In genomic region chr9:111311843-111312441, GRCm38 (mm10) we compare ENCODE assay signal across 8 mouse cellular contexts. TPM values are rescaled to one million over a fixed set of nuclear protein-coding genes. Genes with fewer than 3 reads are reported as not detected.
A peak's percentile ranks its signal among the peaks of the same experiment; 100 is the strongest.
DNase-seq lines count a peak whose midpoint lies in the region; ATAC-seq and TF ChIP-seq lines count a peak whose summit lies in the region.

No protein-coding gene starts in this region.

- H3K36me3 ChIP-seq in heart, embryonic 12.5 days: no peaks in the 10 kb centered on the region
- H3K36me3 ChIP-seq in ES-E14 (ENCODE audit: control insufficient read depth, insufficient read depth, low read length, poor library complexity, severe bottlenecking): no peaks in the 10 kb centered on the region
- H3K36me3 ChIP-seq in forebrain, embryonic 10.5 days (replicated peaks): no peaks in the 10 kb centered on the region
- no peaks in the 10 kb centered on the region for H3K36me3 ChIP-seq in liver, embryonic 12.5 days
- no peaks in the 10 kb centered on the region for H3K36me3 ChIP-seq in stomach, postnatal 0 days (ENCODE audit: control insufficient read depth, insufficient read depth, low read length)

- WGBS in heart, embryonic 12.5 days: 1% methylated on average over 77 of the region's 98 CpGs
- WGBS in forebrain, embryonic 10.5 days: 2% methylated on average over 81 of the region's 98 CpGs
- 4% methylated on average over 68 of the region's 98 CpGs for WGBS in liver, embryonic 12.5 days (ENCODE audit: insufficient replicate concordance)
- 2% methylated on average over 26 of the region's 98 CpGs for WGBS in stomach, postnatal 0 days

- H3K9me3 ChIP-seq in heart, embryonic 12.5 days (replicated peaks): no peaks in the 10 kb centered on the region
- H3K9me3 ChIP-seq in ES-E14 (ENCODE audit: control insufficient read depth, insufficient read depth, low read depth, low read length): no peaks in the 10 kb centered on the region
- peaks cover 15% of the 10 kb centered on the region for H3K9me3 ChIP-seq in forebrain, embryonic 10.5 days
- 0 out of 2 replicates have a peak, but pooled peaks cover 4% of the 10 kb centered on the region for H3K9me3 ChIP-seq in liver, embryonic 12.5 days (replicated peaks)
- no peaks in the 10 kb centered on the region for H3K9me3 ChIP-seq in stomach, postnatal 0 days (ENCODE audit: control insufficient read depth, low read length)

- H3K4me2 ChIP-seq in heart, embryonic 12.5 days: peak overlapping the region; percentile 96
- peak overlapping the region; percentile 66 for H3K4me2 ChIP-seq in liver, embryonic 12.5 days
- peak overlapping the region; percentile 70 for H3K4me2 ChIP-seq in stomach, postnatal 0 days (replicated peaks; ENCODE audit: low read depth)

- no peak for TF ChIP-seq EP300 in stomach, postnatal 0 days (optimal IDR thresholded peaks at IDR 0.05)

- H3K4me3 ChIP-seq in heart, embryonic 12.5 days: peak overlapping the region; percentile 59
- peak overlapping the region; percentile 51 to 80; a peak in 3 of 4 replicates for H3K4me3 ChIP-seq in ES-E14 (ENCODE audit: insufficient read depth in 1 of 2, low read depth in 1 of 2, low read length in 2 of 2, poor library complexity in 1 of 2, severe bottlenecking in 1 of 2)
- H3K4me3 ChIP-seq in forebrain, embryonic 10.5 days: peak overlapping the region; percentile 56
- H3K4me3 ChIP-seq in liver, embryonic 12.5 days: peak overlapping the region; percentile 39
- H3K4me3 ChIP-seq in stomach, postnatal 0 days (ENCODE audit: low read depth, low read length): peak overlapping the region; percentile 44

- peaks cover 15% of the 10 kb centered on the region for H3K4me1 ChIP-seq in heart, embryonic 12.5 days (replicated peaks)
- peaks cover 0 to 2% of the 10 kb centered on the region in 2 experiments; a peak in 2 of 4 replicates for H3K4me1 ChIP-seq in ES-E14 (ENCODE audit: control insufficient read depth in 2 of 2, insufficient read depth in 2 of 2, low read length in 2 of 2, poor library complexity in 1 of 2)
- peaks cover 18% of the 10 kb centered on the region for H3K4me1 ChIP-seq in forebrain, embryonic 10.5 days
- H3K4me1 ChIP-seq in liver, embryonic 12.5 days: peaks cover 11% of the 10 kb centered on the region; the same call in 1 of the 2 replicates
- peaks cover 4% of the 10 kb centered on the region for H3K4me1 ChIP-seq in stomach, postnatal 0 days (replicated peaks; ENCODE audit: control insufficient read depth, insufficient read depth)

- intact Hi-C loops in heart, postnatal 36 days (cut with DNase I): no loop called here

- no peak for DNase-seq in heart, postnatal 36 days
- no peak for DNase-seq in ES-E14 (ENCODE audit: low read depth, low spot score)
- DNase-seq in forebrain, embryonic 10.5 days (ENCODE audit: extremely low spot score, low spot score): no peak
- DNase-seq in stomach, postnatal 0 days (ENCODE audit: low spot score): no peak
- no peak for DNase-seq in ovary, postnatal 36 days (ENCODE audit: low spot score)
- no peak for DNase-seq in thymus, postnatal 0 days (ENCODE audit: low spot score)

- ATAC-seq in heart, embryonic 12.5 days (ENCODE audit: insufficient number of reproducible peaks, low FRiP score): no peak; the same call in 1 of the 2 replicates
- ATAC-seq in liver, embryonic 12.5 days: no peak
- 0 out of 2 replicates have a peak, but pooled peaks have one; percentile 21 for ATAC-seq in stomach, postnatal 0 days (ENCODE audit: low FRiP score, low TSS enrichment)

- H3K27ac ChIP-seq in heart, embryonic 12.5 days (ENCODE audit: poor library complexity, severe bottlenecking): no peak overlapping the region
- no peak overlapping the region for H3K27ac ChIP-seq in ES-E14 (ENCODE audit: insufficient read depth, low read depth, low read length, poor library complexity, severe bottlenecking)
- H3K27ac ChIP-seq in forebrain, embryonic 10.5 days: peak overlapping the region; percentile 54; the same call in 1 of the 2 replicates
- H3K27ac ChIP-seq in liver, embryonic 12.5 days: no peak overlapping the region
- H3K27ac ChIP-seq in stomach, postnatal 0 days (replicated peaks): no peak overlapping the region

- peaks cover 54% of the 10 kb centered on the region for H3K27me3 ChIP-seq in heart, embryonic 12.5 days (replicated peaks)
- peaks cover 65% of the 10 kb centered on the region for H3K27me3 ChIP-seq in forebrain, embryonic 10.5 days (ENCODE audit: poor library complexity, severe bottlenecking)
- H3K27me3 ChIP-seq in liver, embryonic 12.5 days (replicated peaks): peaks cover 65% of the 10 kb centered on the region
- H3K27me3 ChIP-seq in stomach, postnatal 0 days (ENCODE audit: control insufficient read depth, insufficient read depth, low read length): peaks cover 13% of the 10 kb centered on the region; the same call in 1 of the 2 replicates

- no peak for TF ChIP-seq CTCF in stomach, postnatal 0 days (IDR thresholded peaks at IDR 0.05; ENCODE audit: low read depth)

- in situ Hi-C loops in ES-E14 (cut with MboI; ENCODE audit: low sequenced_read_pairs in 2 of 2, unreplicated experiment in 2 of 2): no loop called here

- peak overlapping the region; percentile 57; the same call in 1 of the 2 replicates for H3K9ac ChIP-seq in heart, embryonic 12.5 days
- H3K9ac ChIP-seq in ES-E14 (ENCODE audit: insufficient read depth, low read depth, low read length, poor library complexity, severe bottlenecking): peak overlapping the region; percentile 69
- H3K9ac ChIP-seq in liver, embryonic 12.5 days: no peak overlapping the region
- H3K9ac ChIP-seq in stomach, postnatal 0 days (ENCODE audit: low read length): peak overlapping the region; percentile 45

TF ChIP-seq in ES-E14, 5 proteins besides CTCF, POLR2A, EP300 and RAD21:
- no peak for TF ChIP-seq HCFC1 (IDR thresholded peaks at IDR 0.05; ENCODE audit: borderline replicate concordance, insufficient read depth, low read length)
- TF ChIP-seq ZC3H11A (IDR thresholded peaks at IDR 0.05; ENCODE audit: borderline replicate concordance, low read depth, low read length): no peak
- no peak for TF ChIP-seq CHD2 (IDR thresholded peaks at IDR 0.05; ENCODE audit: low read depth, low read length)
- TF ChIP-seq MAFK (IDR thresholded peaks at IDR 0.05; ENCODE audit: insufficient read depth, low read depth, low read length): no peak
- no peak for TF ChIP-seq ZNF384 (IDR thresholded peaks at IDR 0.05; ENCODE audit: low read depth, low read length)

RNA-seq across cellular contexts. Expression of gene Trank1, which starts 0.4 kb away (rescaled TPM):
- 0.03 and 0.27 TPM in 2 replicates for polyA plus RNA-seq in heart, embryonic 12.5 days (2016; fragmentation: Nextera tagmentation; extraction: Ambion mirVana)
- total RNA-seq in heart, postnatal 36 days (2021): not detected
- 0.76 and 0.95 TPM in 2 replicates for total RNA-seq in ES-E14 (2012; rRNA removed)
- polyA plus RNA-seq in forebrain, embryonic 10.5 days (2016; fragmentation: Nextera tagmentation; extraction: Ambion mirVana): 0.15 and 0.20 TPM in 2 replicates
- polyA plus RNA-seq in liver, embryonic 12.5 days (2016; fragmentation: Nextera tagmentation; extraction: Ambion mirVana): not detected in 2 replicates
- polyA plus RNA-seq in stomach, postnatal 0 days (2015; fragmentation: Nextera tagmentation; extraction: Ambion mirVana): 0.13 and 0.16 TPM in 2 replicates
- polyA plus RNA-seq in thymus, postnatal 0 days (2015; fragmentation: Nextera tagmentation; extraction: Ambion mirVana): 0.04 and 0.05 TPM in 2 replicates

RNA-seq across cellular contexts. Expression of gene Epm2aip1, which starts 40.2 kb away (rescaled TPM):
- 32.8 and 34.3 TPM in 2 replicates for polyA plus RNA-seq in heart, embryonic 12.5 days (2016; fragmentation: Nextera tagmentation; extraction: Ambion mirVana)
- 10 to 100 TPM; 17.1 to 25.1 TPM for total RNA-seq in heart, postnatal 36 days (2021)
- total RNA-seq in ES-E14 (2012; rRNA removed): 9.4 and 9.6 TPM in 2 replicates
- 28.0 and 29.7 TPM in 2 replicates for polyA plus RNA-seq in forebrain, embryonic 10.5 days (2016; fragmentation: Nextera tagmentation; extraction: Ambion mirVana)
- 11.2 and 11.7 TPM in 2 replicates for polyA plus RNA-seq in liver, embryonic 12.5 days (2016; fragmentation: Nextera tagmentation; extraction: Ambion mirVana)
- 7.7 and 8.0 TPM in 2 replicates for polyA plus RNA-seq in stomach, postnatal 0 days (2015; fragmentation: Nextera tagmentation; extraction: Ambion mirVana)
- 19.9 and 22.8 TPM in 2 replicates for polyA plus RNA-seq in thymus, postnatal 0 days (2015; fragmentation: Nextera tagmentation; extraction: Ambion mirVana)

RNA-seq across cellular contexts. Expression of gene Mlh1, which starts 40.4 kb away (rescaled TPM):
- 39.3 and 44.0 TPM in 2 replicates for polyA plus RNA-seq in heart, embryonic 12.5 days (2016; fragmentation: Nextera tagmentation; extraction: Ambion mirVana)
- 1 to 10 TPM; 7.7 to 8.5 TPM for total RNA-seq in heart, postnatal 36 days (2021)
- 27.8 and 35.0 TPM in 2 replicates for total RNA-seq in ES-E14 (2012; rRNA removed)
- 57.8 and 58.3 TPM in 2 replicates for polyA plus RNA-seq in forebrain, embryonic 10.5 days (2016; fragmentation: Nextera tagmentation; extraction: Ambion mirVana)
- polyA plus RNA-seq in liver, embryonic 12.5 days (2016; fragmentation: Nextera tagmentation; extraction: Ambion mirVana): 33.6 and 35.8 TPM in 2 replicates
- 16.1 and 17.9 TPM in 2 replicates for polyA plus RNA-seq in stomach, postnatal 0 days (2015; fragmentation: Nextera tagmentation; extraction: Ambion mirVana)
- polyA plus RNA-seq in thymus, postnatal 0 days (2015; fragmentation: Nextera tagmentation; extraction: Ambion mirVana): 30.4 and 32.1 TPM in 2 replicates
